Mouse (Mus musculus) hindbrain, embryonic 13.5 days (tissue): ENCODE data around the gene Atl1. TPM values are rescaled to one million over a fixed set of nuclear protein-coding genes. Genes with fewer than 3 reads are reported as not detected.
A peak's percentile ranks its signal among the peaks of the same experiment; 100 is the strongest.

Source experiments
- ATAC-seq: fragments of 200-750 bp; cut with Nextera tagmentation; 2 replicates; pipeline ENCODE4 v1.8.0; 2017; ENCODE audit warnings: moderate TSS enrichment; ENCODE audit not compliant: low FRiP score
- H3K27ac ChIP-seq: fragments of 300-500 bp; sonication (generic); 2 replicates; pipeline ENCODE4 v1.5.1; 2015; ENCODE audit warnings: inconsistent platforms, mild to moderate bottlenecking, moderate library complexity
- H3K27me3 ChIP-seq: fragments of 300-500 bp; sonication (generic); 2 replicates; pipeline ENCODE4 v1.6.1; 2015; ENCODE audit warnings: mild to moderate bottlenecking, inconsistent platforms
- H3K36me3 ChIP-seq: fragments of 300-500 bp; sonication (generic); 2 replicates; pipeline ENCODE4 v1.6.1; 2015; ENCODE audit warnings: mild to moderate bottlenecking, inconsistent platforms
- H3K4me1 ChIP-seq: fragments of 300-500 bp; sonication (generic); replicated peaks from 2 replicates; pipeline ENCODE4 v1.6.1; 2015; ENCODE audit warnings: inconsistent platforms
- H3K4me2 ChIP-seq: fragments of 300-500 bp; sonication (generic); 2 replicates; pipeline ENCODE4 v1.6.1; 2015; ENCODE audit warnings: inconsistent platforms, mild to moderate bottlenecking, moderate library complexity
- H3K4me3 ChIP-seq: fragments of 300-500 bp; sonication (generic); 2 replicates; pipeline ENCODE4 v1.5.1; 2015; ENCODE audit warnings: mild to moderate bottlenecking, inconsistent platforms
- H3K9ac ChIP-seq: fragments of 300-500 bp; sonication (generic); 2 replicates; pipeline ENCODE4 v1.6.1; 2015; ENCODE audit warnings: mild to moderate bottlenecking, inconsistent platforms
- H3K9me3 ChIP-seq: fragments of 300-500 bp; sonication (generic); 2 replicates; pipeline ENCODE4 v1.6.1; 2016; ENCODE audit warnings: inconsistent platforms
- WGBS: fragments of 180-500 bp; shearing (Covaris S2); methylation state at CpG from one replicate; pipeline ENCODE4 v1.1.7; 2015; 5-methylcytosine and 5-hydroxymethylcytosine counted together
- polyA plus RNA-seq: library from polyadenylated mRNA; unstranded; fragments of >200 nt; fragmentation: Nextera tagmentation; extraction: Ambion mirVana; gene quantifications from 2 replicates; pipeline ENCODE4 v1.2.1, GENCODE M21; 2015

Gene Atl1
- polyA plus RNA-seq, 1 experiment from 2014 or later = 126 TPM

GRCm38 (mm10) chr12:69888345-69888744, 4.1 kb upstream of the Atl1 start:
- 70% methylated on average over 1 of the region's 1 CpGs for WGBS
- Histone ChIP-seq H3K27ac (no peak overlapping the region), H3K9me3 (no peaks in the 10 kb centered on the region), H3K4me2 (no peak overlapping the region), H3K36me3 (no peaks in the 10 kb centered on the region), H3K4me1 (peaks cover 28% of the 10 kb centered on the region), H3K4me3 (no peak overlapping the region), H3K27me3 (no peaks in the 10 kb centered on the region), H3K9ac (no peak overlapping the region)
- ATAC-seq = no peak

- 49% methylated on average over 6 of the region's 6 CpGs for WGBS
- Histone ChIP-seq H3K4me3 (no peak overlapping the region), H3K9ac (peak overlapping the region; percentile 62), H3K36me3 (no peaks in the 10 kb centered on the region), H3K27me3 (no peaks in the 10 kb centered on the region), H3K27ac (no peak overlapping the region), H3K4me2 (peak overlapping the region; percentile 66), H3K4me1 (peaks cover 31% of the 10 kb centered on the region), H3K9me3 (no peaks in the 10 kb centered on the region)
- no peak for ATAC-seq
Measured at GRCm38 (mm10) chr12:69890051-69890450, 2.4 kb upstream of the Atl1 start.

GRCm38 (mm10) chr12:69890476-69890875, 1.9 kb upstream of the Atl1 start:
- H3K4me1 ChIP-seq = peaks cover 31% of the 10 kb centered on the region
- no peak overlapping the region for H3K4me3 ChIP-seq
- no peak overlapping the region for H3K27ac ChIP-seq

GRCm38 (mm10) chr12:69891721-69892120, 693 bp upstream of the Atl1 start:
- Histone ChIP-seq H3K4me1 (peaks cover 31% of the 10 kb centered on the region), H3K36me3 (no peaks in the 10 kb centered on the region), H3K9ac (peak overlapping the region; percentile 96), H3K27me3 (no peaks in the 10 kb centered on the region), H3K9me3 (no peaks in the 10 kb centered on the region), H3K4me3 (peak overlapping the region; percentile 90), H3K27ac (peak overlapping the region; percentile 98), H3K4me2 (peak overlapping the region; percentile 66)
- ATAC-seq = no peak
- WGBS = 46% methylated on average over 3 of the region's 3 CpGs

More at GRCm38 (mm10) chr12:69890476-69890875, 1.9 kb upstream of the Atl1 start:
- ATAC-seq = no peak
- Histone ChIP-seq H3K9me3 (no peaks in the 10 kb centered on the region), H3K27me3 (no peaks in the 10 kb centered on the region), H3K9ac (peak overlapping the region; percentile 62), H3K36me3 (no peaks in the 10 kb centered on the region), H3K4me2 (peak overlapping the region; percentile 66)
- WGBS = 29% methylated on average over 5 of the region's 5 CpGs

- Histone ChIP-seq H3K4me1 (peaks cover 27% of the 10 kb centered on the region), H3K9ac (no peak overlapping the region), H3K27me3 (no peaks in the 10 kb centered on the region), H3K9me3 (no peaks in the 10 kb centered on the region), H3K4me2 (peak overlapping the region; percentile 66), H3K36me3 (no peaks in the 10 kb centered on the region), H3K27ac (no peak overlapping the region), H3K4me3 (peak overlapping the region; percentile 90)
- no peak for ATAC-seq
- WGBS = 64% methylated on average over 6 of the region's 6 CpGs
Measured at GRCm38 (mm10) chr12:69893927-69894326, 1.5 kb downstream of the Atl1 start.

- WGBS = 43% methylated on average over 2 of the region's 2 CpGs
- no peaks in the 10 kb centered on the region for H3K9me3 ChIP-seq
- ATAC-seq = no peak
- H3K4me2 ChIP-seq = no peak overlapping the region
- H3K4me3 ChIP-seq = no peak overlapping the region
- H3K27ac ChIP-seq = no peak overlapping the region
- H3K27me3 ChIP-seq = no peaks in the 10 kb centered on the region
- H3K4me1 ChIP-seq = peaks cover 19% of the 10 kb centered on the region
- no peak overlapping the region for H3K9ac ChIP-seq
- no peaks in the 10 kb centered on the region for H3K36me3 ChIP-seq
Measured at GRCm38 (mm10) chr12:69895046-69895445, 2.6 kb downstream of the Atl1 start.

- no peaks in the 10 kb centered on the region for H3K27me3 ChIP-seq
- H3K9me3 ChIP-seq = no peaks in the 10 kb centered on the region
- no peak overlapping the region for H3K9ac ChIP-seq
- WGBS = 85% methylated on average over 4 of the region's 4 CpGs
- no peak for ATAC-seq
- no peak overlapping the region for H3K4me2 ChIP-seq
- H3K4me1 ChIP-seq = 0 out of 2 replicates have a peak, but pooled peaks cover 3% of the 10 kb centered on the region
- no peak overlapping the region for H3K27ac ChIP-seq
- H3K36me3 ChIP-seq = no peaks in the 10 kb centered on the region
- H3K4me3 ChIP-seq = no peak overlapping the region
Measured at GRCm38 (mm10) chr12:69898119-69898518, 5.7 kb downstream of the Atl1 start.

- Histone ChIP-seq H3K27ac (no peak overlapping the region), H3K4me3 (no peak overlapping the region), H3K9me3 (no peaks in the 10 kb centered on the region), H3K4me1 (peaks cover 21% of the 10 kb centered on the region), H3K36me3 (no peaks in the 10 kb centered on the region), H3K27me3 (no peaks in the 10 kb centered on the region), H3K4me2 (no peak overlapping the region), H3K9ac (no peak overlapping the region)
- WGBS = 86% methylated on average over 2 of the region's 2 CpGs
- ATAC-seq = no peak
Measured at GRCm38 (mm10) chr12:69904991-69905390, 12.6 kb downstream of the Atl1 start.

- Histone ChIP-seq H3K9ac (peak overlapping the region; percentile 94), H3K27me3 (no peaks in the 10 kb centered on the region), H3K4me2 (peak overlapping the region; percentile 66), H3K9me3 (no peaks in the 10 kb centered on the region), H3K27ac (peak overlapping the region; percentile 98), H3K4me1 (peaks cover 37% of the 10 kb centered on the region), H3K4me3 (peak overlapping the region; percentile 63), H3K36me3 (no peaks in the 10 kb centered on the region)
- 2% methylated on average over 30 of the region's 30 CpGs for WGBS
- peak; percentile 92 for ATAC-seq
Measured at GRCm38 (mm10) chr12:69907667-69908510, 15.5 kb downstream of the Atl1 start.

GRCm38 (mm10) chr12:69908511-69908900, 16.1 kb downstream of the Atl1 start:
- H3K4me3 ChIP-seq = peak overlapping the region; percentile 63
- ATAC-seq = peak; percentile 90
- H3K36me3 ChIP-seq = no peaks in the 10 kb centered on the region
- peak overlapping the region; percentile 98 for H3K27ac ChIP-seq
- no peaks in the 10 kb centered on the region for H3K27me3 ChIP-seq
- no peaks in the 10 kb centered on the region for H3K9me3 ChIP-seq
- H3K4me2 ChIP-seq = peak overlapping the region; percentile 66
- H3K4me1 ChIP-seq = peaks cover 37% of the 10 kb centered on the region
- H3K9ac ChIP-seq = peak overlapping the region; percentile 94
- WGBS = 16% methylated on average over 19 of the region's 19 CpGs

GRCm38 (mm10) chr12:69911906-69912305, 19.5 kb downstream of the Atl1 start:
- H3K27me3 ChIP-seq = no peaks in the 10 kb centered on the region
- 90% methylated on average over 7 of the region's 7 CpGs for WGBS
- H3K36me3 ChIP-seq = no peaks in the 10 kb centered on the region
- H3K27ac ChIP-seq = no peak overlapping the region
- H3K4me1 ChIP-seq = peaks cover 36% of the 10 kb centered on the region
- no peak for ATAC-seq
- no peak overlapping the region for H3K9ac ChIP-seq
- no peaks in the 10 kb centered on the region for H3K9me3 ChIP-seq
- H3K4me3 ChIP-seq = no peak overlapping the region
- no peak overlapping the region for H3K4me2 ChIP-seq

GRCm38 (mm10) chr12:69912737-69913136, 20.3 kb downstream of the Atl1 start:
- Histone ChIP-seq H3K4me1 (peaks cover 29% of the 10 kb centered on the region), H3K9me3 (no peaks in the 10 kb centered on the region), H3K27ac (no peak overlapping the region), H3K36me3 (no peaks in the 10 kb centered on the region), H3K27me3 (no peaks in the 10 kb centered on the region), H3K9ac (no peak overlapping the region), H3K4me2 (no peak overlapping the region), H3K4me3 (no peak overlapping the region)
- no peak for ATAC-seq
- 90% methylated on average over 7 of the region's 7 CpGs for WGBS

- Histone ChIP-seq H3K4me1 (no peaks in the 10 kb centered on the region), H3K4me2 (no peak overlapping the region), H3K27me3 (no peaks in the 10 kb centered on the region), H3K4me3 (no peak overlapping the region), H3K9ac (no peak overlapping the region), H3K9me3 (no peaks in the 10 kb centered on the region), H3K27ac (no peak overlapping the region), H3K36me3 (no peaks in the 10 kb centered on the region)
- ATAC-seq = no peak
- 94% methylated on average over 2 of the region's 2 CpGs for WGBS
Measured at GRCm38 (mm10) chr12:69917870-69918269, 25.5 kb downstream of the Atl1 start.
